Mouse (Mus musculus): ENCODE data around the gene Slc38a2. TPM values are rescaled to one million over a fixed set of nuclear protein-coding genes. Genes with fewer than 3 reads are reported as not detected.
A peak's percentile ranks its signal among the peaks of the same experiment; 100 is the strongest.

Slc38a2 gene
- polyA plus RNA-seq, 1 experiment from 2014 or later: 27.9 TPM

DNA sequence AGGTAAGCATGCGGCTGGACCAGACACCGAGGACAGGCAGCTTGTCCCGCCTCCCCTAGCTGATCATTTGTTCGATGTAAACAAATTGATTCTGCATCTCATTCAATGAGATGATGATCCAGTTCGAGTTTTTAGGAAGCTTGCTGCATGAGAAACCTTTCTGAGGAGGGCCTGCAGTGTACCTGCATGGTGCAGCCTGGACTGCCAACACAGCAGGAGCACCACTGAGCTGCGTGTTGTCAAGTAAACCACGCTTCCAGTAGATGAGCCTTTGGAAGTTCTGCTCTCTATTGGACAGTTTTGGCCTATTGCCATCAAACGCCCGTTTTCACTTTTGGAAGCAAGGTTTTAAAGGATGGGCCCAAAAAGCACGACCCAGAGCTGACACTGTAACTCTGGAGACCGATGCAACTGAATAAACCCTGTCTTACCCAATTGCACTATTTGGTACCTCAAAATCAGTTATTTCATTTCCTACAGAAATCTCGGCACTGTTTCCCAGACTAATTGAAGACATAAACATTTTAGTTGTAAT lies 10.7 kb downstream of the Slc38a2 start:
- Histone ChIP-seq H3K4me3 (ENCODE audit: low read depth, low read length) (no peak overlapping the region), H3K36me3 (ENCODE audit: control insufficient read depth, insufficient read depth) (peaks cover 58% of the 10 kb centered on the region), H3K4me2 (replicated peaks; ENCODE audit: low read depth) (no peak overlapping the region), H3K27me3 (replicated peaks; ENCODE audit: control insufficient read depth, insufficient read depth, low read length) (no peaks in the 10 kb centered on the region), H3K9ac (ENCODE audit: low read depth, low read length) (no peak overlapping the region), H3K9me3 (ENCODE audit: control insufficient read depth) (no peaks in the 10 kb centered on the region), H3K27ac (ENCODE audit: low read depth, low read length) (no peak overlapping the region), H3K4me1 (replicated peaks; ENCODE audit: control insufficient read depth, insufficient read depth, low read length) (no peaks in the 10 kb centered on the region)
- no peak for TF ChIP-seq CTCF (IDR thresholded peaks at IDR 0.05; ENCODE audit: low read depth)
- ATAC-seq: no peak
- 85% methylated on average over 12 of the region's 12 CpGs for WGBS

DNA sequence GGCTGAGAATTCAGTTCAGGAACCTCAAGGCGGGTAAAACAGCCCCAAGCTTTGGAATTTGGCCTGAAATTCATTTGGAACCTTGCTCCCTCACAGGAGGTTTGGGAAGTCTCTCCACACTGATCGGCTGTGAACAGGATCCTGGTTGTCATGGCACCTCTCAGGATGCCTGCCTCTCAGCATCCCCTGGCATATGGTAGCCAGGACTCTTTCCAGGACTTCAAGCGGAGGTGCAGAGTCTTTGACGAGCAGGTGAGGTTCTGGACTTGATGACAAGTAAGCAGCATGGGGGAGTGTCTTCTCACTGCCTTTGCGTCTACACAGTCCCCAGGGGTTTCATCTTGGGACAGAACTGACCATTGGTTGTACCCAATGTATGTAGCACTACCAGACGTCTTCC lies 11.5 kb downstream of the Slc38a2 start:
- Histone ChIP-seq H3K9ac (ENCODE audit: low read depth, low read length) (no peak overlapping the region), H3K36me3 (ENCODE audit: control insufficient read depth, insufficient read depth) (peaks cover 50% of the 10 kb centered on the region), H3K27ac (ENCODE audit: low read depth, low read length) (no peak overlapping the region), H3K4me2 (replicated peaks; ENCODE audit: low read depth) (no peak overlapping the region), H3K4me3 (ENCODE audit: low read depth, low read length) (no peak overlapping the region), H3K27me3 (replicated peaks; ENCODE audit: control insufficient read depth, insufficient read depth, low read length) (no peaks in the 10 kb centered on the region), H3K9me3 (ENCODE audit: control insufficient read depth) (no peaks in the 10 kb centered on the region), H3K4me1 (replicated peaks; ENCODE audit: control insufficient read depth, insufficient read depth, low read length) (no peaks in the 10 kb centered on the region)
- no peak for ATAC-seq
- TF ChIP-seq CTCF (IDR thresholded peaks at IDR 0.05; ENCODE audit: low read depth): no peak
- 82% methylated on average over 6 of the region's 6 CpGs for WGBS

GRCm38 (mm10) chr15:96687366-96687765 lies 12.2 kb downstream of the Slc38a2 start:
- no peak for ATAC-seq
- WGBS: 33% methylated on average over 1 of the region's 1 CpGs
- no peak overlapping the region for H3K27ac ChIP-seq (ENCODE audit: low read depth, low read length)

DNA sequence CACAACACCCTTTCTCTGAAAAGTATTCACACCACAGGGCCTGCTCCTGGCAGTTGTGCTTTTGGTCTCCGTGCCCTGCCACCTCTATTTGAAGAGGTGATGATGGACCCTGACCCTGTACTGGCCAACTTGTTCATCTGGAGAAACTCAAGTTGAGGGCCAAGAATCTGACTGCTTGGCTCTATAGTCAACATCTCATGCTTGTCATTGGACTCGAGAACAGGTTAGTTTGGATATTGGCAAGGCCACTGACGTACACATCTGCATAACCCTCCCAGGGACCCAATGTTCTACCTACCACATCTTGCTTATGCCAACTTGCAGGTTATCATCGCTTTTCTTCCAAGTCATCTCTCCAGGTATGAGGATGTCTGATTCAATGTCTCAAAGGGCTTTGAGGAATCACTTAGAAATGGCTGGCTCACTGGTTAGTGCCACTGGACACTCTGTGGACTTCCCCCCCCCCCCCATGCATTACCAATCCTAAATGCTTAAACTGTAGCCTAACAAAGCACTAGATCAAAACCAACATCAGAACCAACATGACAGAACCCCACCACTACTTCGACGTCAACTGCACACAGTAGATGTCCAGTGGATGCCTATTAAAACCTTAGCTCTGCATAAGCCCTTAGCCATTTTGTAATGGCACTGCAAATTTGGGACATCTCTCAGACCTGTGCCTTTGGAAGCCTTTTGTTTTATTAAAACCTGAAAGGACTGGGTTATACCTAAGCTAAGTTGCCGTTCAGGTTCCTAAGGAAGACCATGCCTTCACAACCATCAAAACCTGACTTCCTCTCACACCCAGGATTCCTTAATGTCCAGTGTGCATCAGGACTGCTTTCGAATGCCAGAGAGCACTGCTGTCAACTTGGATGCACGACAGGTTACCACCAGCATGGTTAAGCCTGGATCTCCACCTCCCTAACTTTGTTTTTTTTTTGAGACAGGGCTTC lies 13.1 kb downstream of the Slc38a2 start:
- H3K4me2 ChIP-seq (replicated peaks; ENCODE audit: low read depth): no peak overlapping the region
- no peak for TF ChIP-seq CTCF (IDR thresholded peaks at IDR 0.05; ENCODE audit: low read depth)
- WGBS: 75% methylated on average over 9 of the region's 9 CpGs
- H3K27ac ChIP-seq (ENCODE audit: low read depth, low read length): no peak overlapping the region
- peaks cover 34% of the 10 kb centered on the region for H3K36me3 ChIP-seq (ENCODE audit: control insufficient read depth, insufficient read depth)
- no peak overlapping the region for H3K9ac ChIP-seq (ENCODE audit: low read depth, low read length)
- no peak for ATAC-seq
- no peaks in the 10 kb centered on the region for H3K4me1 ChIP-seq (replicated peaks; ENCODE audit: control insufficient read depth, insufficient read depth, low read length)
- no peaks in the 10 kb centered on the region for H3K27me3 ChIP-seq (replicated peaks; ENCODE audit: control insufficient read depth, insufficient read depth, low read length)
- H3K9me3 ChIP-seq (ENCODE audit: control insufficient read depth): no peaks in the 10 kb centered on the region
- no peak overlapping the region for H3K4me3 ChIP-seq (ENCODE audit: low read depth, low read length)

More at GRCm38 (mm10) chr15:96687366-96687765, 12.2 kb downstream of the Slc38a2 start:
- Histone ChIP-seq H3K4me3 (ENCODE audit: low read depth, low read length) (no peak overlapping the region), H3K27me3 (replicated peaks; ENCODE audit: control insufficient read depth, insufficient read depth, low read length) (no peaks in the 10 kb centered on the region), H3K4me2 (replicated peaks; ENCODE audit: low read depth) (no peak overlapping the region), H3K9me3 (ENCODE audit: control insufficient read depth) (no peaks in the 10 kb centered on the region), H3K36me3 (ENCODE audit: control insufficient read depth, insufficient read depth) (peaks cover 43% of the 10 kb centered on the region), H3K4me1 (replicated peaks; ENCODE audit: control insufficient read depth, insufficient read depth, low read length) (no peaks in the 10 kb centered on the region), H3K9ac (ENCODE audit: low read depth, low read length) (no peak overlapping the region)
- TF ChIP-seq CTCF (IDR thresholded peaks at IDR 0.05; ENCODE audit: low read depth): no peak

GRCm38 (mm10) chr15:96685273-96685672 lies 14.3 kb downstream of the Slc38a2 start:
- no peak for TF ChIP-seq CTCF (IDR thresholded peaks at IDR 0.05; ENCODE audit: low read depth)
- 64% methylated on average over 6 of the region's 6 CpGs for WGBS
- Histone ChIP-seq H3K27ac (ENCODE audit: low read depth, low read length) (no peak overlapping the region), H3K4me3 (ENCODE audit: low read depth, low read length) (no peak overlapping the region), H3K9ac (ENCODE audit: low read depth, low read length) (no peak overlapping the region), H3K4me1 (replicated peaks; ENCODE audit: control insufficient read depth, insufficient read depth, low read length) (no peaks in the 10 kb centered on the region), H3K27me3 (replicated peaks; ENCODE audit: control insufficient read depth, insufficient read depth, low read length) (no peaks in the 10 kb centered on the region), H3K4me2 (replicated peaks; ENCODE audit: low read depth) (no peak overlapping the region), H3K36me3 (ENCODE audit: control insufficient read depth, insufficient read depth) (peaks cover 22% of the 10 kb centered on the region), H3K9me3 (ENCODE audit: control insufficient read depth) (no peaks in the 10 kb centered on the region)
- ATAC-seq: no peak

- Histone ChIP-seq H3K9me3 (ENCODE audit: control insufficient read depth) (no peaks in the 10 kb centered on the region), H3K9ac (ENCODE audit: low read depth, low read length) (no peak overlapping the region), H3K27me3 (replicated peaks; ENCODE audit: control insufficient read depth, insufficient read depth, low read length) (no peaks in the 10 kb centered on the region), H3K4me1 (replicated peaks; ENCODE audit: control insufficient read depth, insufficient read depth, low read length) (no peaks in the 10 kb centered on the region), H3K36me3 (ENCODE audit: control insufficient read depth, insufficient read depth) (peaks cover 14% of the 10 kb centered on the region), H3K27ac (ENCODE audit: low read depth, low read length) (no peak overlapping the region), H3K4me2 (replicated peaks; ENCODE audit: low read depth) (peak overlapping the region; percentile 35), H3K4me3 (ENCODE audit: low read depth, low read length) (no peak overlapping the region)
- 31% methylated on average over 11 of the region's 11 CpGs for WGBS
- peak; percentile 50 for TF ChIP-seq CTCF (IDR thresholded peaks at IDR 0.05; ENCODE audit: low read depth)
- ATAC-seq: 0 out of 2 replicates have a peak, but pooled peaks have one; percentile 11
Measured at GRCm38 (mm10) chr15:96684132-96684830, 15.2 kb downstream of the Slc38a2 start.

Measured in intestine, postnatal 0 days (tissue).